Mouse (Mus musculus): ENCODE results near the gene Gm10944.

DNA sequence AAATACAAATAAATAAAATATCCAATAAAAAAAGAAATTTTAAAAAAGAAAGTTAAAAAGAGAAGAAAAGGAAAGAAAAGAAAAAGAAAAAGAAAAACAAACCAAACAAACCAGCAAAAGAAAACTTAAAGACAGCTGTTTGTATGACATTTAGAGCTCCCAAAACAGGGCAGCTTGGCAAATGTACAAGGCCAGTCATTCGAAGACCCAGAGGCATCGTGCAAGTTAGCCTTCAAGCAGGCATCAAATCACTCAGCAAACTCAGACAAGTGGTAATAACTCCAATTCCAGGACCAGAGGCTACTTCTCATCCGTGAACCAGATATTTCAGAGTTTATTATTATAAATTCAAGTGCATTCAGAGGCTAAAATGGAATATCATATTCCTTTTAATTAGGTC lies 45.4 kb downstream of the Gm10944 start:
- TF ChIP-seq CTCF (IDR thresholded peaks at IDR 0.05; ENCODE audit: borderline replicate concordance, extremely low read depth, insufficient read depth, insufficient read length): no peak
- TF ChIP-seq POLR2A (IDR thresholded peaks at IDR 0.05; ENCODE audit: borderline replicate concordance, extremely low read depth, insufficient read depth, insufficient read length, poor library complexity, severe bottlenecking): no peak

All from brain, embryonic 14.5 days (tissue).